Mouse (Mus musculus): ENCODE data around the gene Bcl11b. TPM values are rescaled to one million over a fixed set of nuclear protein-coding genes. Genes with fewer than 3 reads are reported as not detected.

Gene Bcl11b
- polyA plus RNA-seq, 1 experiment from 2014 or later, result 27.0 TPM

GRCm38 (mm10) chr12:107915396-107915795 lies 88.0 kb downstream of the Bcl11b start:
- no peak for ATAC-seq
- Histone ChIP-seq H3K9me3 (peaks cover 17% of the 10 kb centered on the region), H3K27me3 (no peaks in the 10 kb centered on the region), H3K9ac (replicated peaks) (no peak overlapping the region), H3K27ac (no peak overlapping the region), H3K4me2 (replicated peaks) (no peak overlapping the region), H3K4me1 (replicated peaks) (peaks cover under 1% of the 10 kb centered on the region), H3K36me3 (peaks cover 31% of the 10 kb centered on the region), H3K4me3 (replicated peaks) (no peak overlapping the region)
- WGBS, result 98% methylated on average over 32 of the region's 32 CpGs

GRCm38 (mm10) chr12:107908826-107909225 lies 94.6 kb downstream of the Bcl11b start:
- Histone ChIP-seq H3K4me1 (replicated peaks) (0 out of 2 replicates have a peak, but pooled peaks cover 6% of the 10 kb centered on the region), H3K4me3 (replicated peaks) (no peak overlapping the region), H3K27me3 (no peaks in the 10 kb centered on the region), H3K9ac (replicated peaks) (no peak overlapping the region), H3K9me3 (peaks cover 10% of the 10 kb centered on the region), H3K27ac (no peak overlapping the region), H3K36me3 (no peaks in the 10 kb centered on the region), H3K4me2 (replicated peaks) (no peak overlapping the region)
- ATAC-seq, result no peak
- WGBS, result 89% methylated on average over 11 of the region's 11 CpGs

- H3K9ac ChIP-seq (replicated peaks), result no peak overlapping the region
- no peaks in the 10 kb centered on the region for H3K36me3 ChIP-seq
- H3K27ac ChIP-seq, result no peak overlapping the region
- peaks cover 10% of the 10 kb centered on the region for H3K9me3 ChIP-seq
- no peak for ATAC-seq
- no peak overlapping the region for H3K4me2 ChIP-seq (replicated peaks)
- over 99% methylated on average over 3 of the region's 3 CpGs for WGBS
- no peak overlapping the region for H3K4me3 ChIP-seq (replicated peaks)
- no peaks in the 10 kb centered on the region for H3K27me3 ChIP-seq
- H3K4me1 ChIP-seq (replicated peaks), result 0 out of 2 replicates have a peak, but pooled peaks cover 9% of the 10 kb centered on the region
Observed at GRCm38 (mm10) chr12:107905333-107905732, 98.1 kb downstream of the Bcl11b start.

GRCm38 (mm10) chr12:107904457-107904856 lies 98.9 kb downstream of the Bcl11b start:
- WGBS, result 80% methylated on average over 11 of the region's 11 CpGs
- H3K27me3 ChIP-seq, result no peaks in the 10 kb centered on the region
- ATAC-seq, result no peak
- 0 out of 2 replicates have a peak, but pooled peaks cover 9% of the 10 kb centered on the region for H3K4me1 ChIP-seq (replicated peaks)
- H3K4me2 ChIP-seq (replicated peaks), result no peak overlapping the region
- no peak overlapping the region for H3K27ac ChIP-seq
- H3K4me3 ChIP-seq (replicated peaks), result no peak overlapping the region
- H3K36me3 ChIP-seq, result no peaks in the 10 kb centered on the region
- peaks cover 10% of the 10 kb centered on the region for H3K9me3 ChIP-seq
- H3K9ac ChIP-seq (replicated peaks), result no peak overlapping the region

DNA sequence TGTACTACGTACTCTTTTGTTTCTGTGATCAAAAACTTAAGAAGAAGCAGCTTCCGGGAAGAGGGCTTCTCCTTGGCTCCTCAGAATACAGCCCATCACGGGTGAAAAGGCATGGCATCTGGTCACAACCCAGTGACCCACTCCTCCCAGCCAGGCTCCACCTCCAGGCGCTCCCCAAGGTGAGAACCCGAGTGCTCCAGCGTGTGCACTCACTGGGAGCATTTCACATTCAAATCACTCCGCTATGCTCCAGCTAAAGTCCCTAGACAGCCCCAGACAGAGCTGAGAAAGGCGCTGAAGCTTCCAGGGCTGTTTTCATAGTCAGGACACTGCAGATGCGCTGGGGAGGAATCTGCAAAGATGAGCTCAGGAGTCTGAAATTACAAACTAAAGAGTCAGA lies 99.5 kb downstream of the Bcl11b start:
- Histone ChIP-seq H3K9ac (replicated peaks) (no peak overlapping the region), H3K4me1 (replicated peaks) (0 out of 2 replicates have a peak, but pooled peaks cover 9% of the 10 kb centered on the region), H3K9me3 (peaks cover 10% of the 10 kb centered on the region), H3K36me3 (no peaks in the 10 kb centered on the region), H3K4me3 (replicated peaks) (no peak overlapping the region), H3K27ac (no peak overlapping the region), H3K27me3 (no peaks in the 10 kb centered on the region), H3K4me2 (replicated peaks) (no peak overlapping the region)
- ATAC-seq, result no peak
- 32% methylated on average over 9 of the region's 9 CpGs for WGBS

GRCm38 (mm10) chr12:107891449-107891848 lies 112.0 kb downstream of the Bcl11b start:
- Histone ChIP-seq H3K9ac (replicated peaks) (no peak overlapping the region), H3K36me3 (no peaks in the 10 kb centered on the region), H3K4me3 (replicated peaks) (no peak overlapping the region), H3K27me3 (peaks cover 7% of the 10 kb centered on the region; the same call in 1 of the 2 replicates), H3K9me3 (no peaks in the 10 kb centered on the region), H3K4me2 (replicated peaks) (no peak overlapping the region), H3K27ac (no peak overlapping the region), H3K4me1 (replicated peaks) (peaks cover 4% of the 10 kb centered on the region)
- WGBS, result 92% methylated on average over 3 of the region's 3 CpGs
- no peak for ATAC-seq

DNA sequence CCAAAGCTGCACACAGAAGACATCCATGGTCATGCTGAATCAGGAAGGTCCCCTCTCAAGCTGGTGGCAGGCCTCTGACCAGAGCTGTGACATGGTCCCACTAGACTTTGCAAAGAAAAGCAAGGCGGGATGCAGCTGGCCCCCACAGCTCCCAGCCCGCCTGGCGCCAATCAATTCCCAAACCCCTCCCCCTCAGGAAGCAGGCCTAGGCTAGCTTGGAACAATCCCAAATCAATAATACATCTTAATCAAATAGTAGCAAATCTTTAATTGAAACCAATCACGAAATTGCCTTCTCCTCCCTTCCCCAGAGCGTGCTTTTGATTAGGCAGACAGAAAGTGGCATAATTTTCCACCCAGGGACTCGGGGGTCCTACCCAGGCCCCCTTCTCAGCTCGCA lies 113.1 kb downstream of the Bcl11b start:
- Histone ChIP-seq H3K9ac (replicated peaks) (no peak overlapping the region), H3K4me3 (replicated peaks) (no peak overlapping the region), H3K4me1 (replicated peaks) (peaks cover 4% of the 10 kb centered on the region), H3K9me3 (no peaks in the 10 kb centered on the region), H3K27me3 (peaks cover 10% of the 10 kb centered on the region; the same call in 1 of the 2 replicates), H3K4me2 (replicated peaks) (no peak overlapping the region), H3K27ac (no peak overlapping the region), H3K36me3 (no peaks in the 10 kb centered on the region)
- 80% methylated on average over 7 of the region's 7 CpGs for WGBS
- ATAC-seq, result no peak; the same call in 1 of the 2 replicates

DNA sequence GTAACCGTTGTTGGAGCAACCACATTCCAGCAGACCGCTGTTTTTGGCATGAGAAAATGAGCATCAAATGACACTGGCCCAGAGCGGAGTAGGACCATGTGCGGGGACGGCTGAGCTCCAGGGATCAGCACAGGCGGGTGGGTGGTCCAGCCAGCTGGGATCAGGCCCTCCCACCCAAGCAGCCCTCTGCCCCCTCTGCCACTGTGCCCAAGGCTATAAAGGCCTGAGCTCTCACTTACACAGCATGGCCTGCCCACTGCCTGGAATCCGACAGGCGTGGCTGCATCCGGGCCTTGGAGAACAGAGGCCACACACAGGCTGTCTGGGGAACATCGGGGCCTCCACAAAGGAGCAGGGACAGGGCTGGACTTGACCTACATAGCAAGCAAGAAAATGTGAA lies 113.6 kb downstream of the Bcl11b start:
- Histone ChIP-seq H3K4me3 (replicated peaks) (no peak overlapping the region), H3K4me1 (replicated peaks) (peaks cover 4% of the 10 kb centered on the region), H3K9ac (replicated peaks) (no peak overlapping the region), H3K36me3 (no peaks in the 10 kb centered on the region), H3K27ac (no peak overlapping the region), H3K4me2 (replicated peaks) (no peak overlapping the region), H3K9me3 (no peaks in the 10 kb centered on the region), H3K27me3 (peaks cover 10% of the 10 kb centered on the region; the same call in 1 of the 2 replicates)
- 68% methylated on average over 10 of the region's 10 CpGs for WGBS
- ATAC-seq, result no peak

DNA sequence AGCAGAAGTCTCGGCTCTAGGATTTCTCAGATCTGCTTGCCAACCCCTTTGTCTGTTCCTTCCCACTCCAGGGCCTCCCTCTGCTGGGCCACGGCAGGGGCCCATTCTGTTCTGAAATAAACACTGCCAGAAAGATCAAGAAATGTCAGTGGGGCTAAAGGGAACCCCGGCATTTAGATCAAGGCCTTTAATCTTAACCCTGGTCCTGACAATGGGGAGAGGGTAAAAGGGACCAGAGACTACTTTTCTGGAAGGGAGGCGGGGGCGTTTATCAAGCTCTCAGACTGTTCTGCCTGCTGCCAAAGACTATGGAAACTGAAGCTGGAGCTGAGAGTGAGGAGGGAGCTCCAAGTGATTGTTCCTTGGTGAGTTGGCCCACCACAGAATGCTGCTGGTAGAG lies 114.8 kb downstream of the Bcl11b start:
- no peak overlapping the region for H3K4me2 ChIP-seq (replicated peaks)
- H3K9ac ChIP-seq (replicated peaks), result no peak overlapping the region
- no peaks in the 10 kb centered on the region for H3K36me3 ChIP-seq
- no peak overlapping the region for H3K4me3 ChIP-seq (replicated peaks)
- no peak overlapping the region for H3K27ac ChIP-seq
- peaks cover 13% of the 10 kb centered on the region for H3K4me1 ChIP-seq (replicated peaks)
- ATAC-seq, result no peak
- 25% methylated on average over 5 of the region's 5 CpGs for WGBS
- no peaks in the 10 kb centered on the region for H3K9me3 ChIP-seq
- peaks cover 10% of the 10 kb centered on the region; the same call in 1 of the 2 replicates for H3K27me3 ChIP-seq

DNA sequence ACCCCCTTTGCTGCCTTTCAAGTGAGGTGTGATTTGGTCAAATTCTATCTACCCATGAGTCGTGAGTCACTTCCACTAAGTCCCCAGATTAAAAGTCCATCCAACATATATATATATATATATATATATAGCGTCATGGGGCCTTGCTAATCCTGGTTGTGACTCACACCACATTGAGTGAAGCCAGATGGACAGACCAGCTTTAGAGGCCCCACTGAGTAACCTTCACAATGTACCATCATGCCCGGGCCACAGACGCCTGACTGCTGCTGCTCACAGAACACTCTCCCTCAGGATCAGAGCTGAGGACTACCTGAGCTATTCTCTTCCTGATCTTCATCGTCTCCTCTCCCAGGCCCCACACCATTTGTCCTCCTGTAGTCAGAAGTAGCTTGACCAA lies 115.4 kb downstream of the Bcl11b start:
- 81% methylated on average over 5 of the region's 5 CpGs for WGBS
- Histone ChIP-seq H3K36me3 (no peaks in the 10 kb centered on the region), H3K9me3 (no peaks in the 10 kb centered on the region), H3K9ac (replicated peaks) (no peak overlapping the region), H3K27me3 (peaks cover 10% of the 10 kb centered on the region; the same call in 1 of the 2 replicates), H3K4me2 (replicated peaks) (no peak overlapping the region), H3K4me3 (replicated peaks) (no peak overlapping the region), H3K4me1 (replicated peaks) (peaks cover 15% of the 10 kb centered on the region), H3K27ac (no peak overlapping the region)
- no peak for ATAC-seq

DNA sequence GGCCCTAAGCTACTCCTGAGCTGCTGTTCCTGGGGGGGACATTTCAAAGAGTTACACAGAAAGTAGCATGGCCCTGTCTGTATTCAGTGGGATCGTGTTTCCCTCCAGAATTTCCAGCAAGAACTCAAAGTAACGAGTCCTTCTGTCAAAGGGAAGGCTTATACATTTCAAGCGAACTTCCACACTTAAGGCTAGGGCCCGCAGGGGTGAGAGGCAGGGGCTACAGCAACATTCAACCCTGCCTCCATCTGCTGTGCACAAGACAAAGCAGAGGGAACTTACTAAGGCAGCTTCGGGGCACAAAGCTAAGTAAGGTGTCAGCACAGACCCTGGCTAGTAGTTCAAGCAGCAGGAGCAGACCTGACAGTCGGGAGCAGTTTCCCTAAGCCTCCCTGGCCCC lies 115.8 kb downstream of the Bcl11b start:
- Histone ChIP-seq H3K4me2 (replicated peaks) (no peak overlapping the region), H3K27me3 (peaks cover 10% of the 10 kb centered on the region; the same call in 1 of the 2 replicates), H3K9ac (replicated peaks) (no peak overlapping the region), H3K36me3 (no peaks in the 10 kb centered on the region), H3K4me1 (replicated peaks) (peaks cover 15% of the 10 kb centered on the region), H3K9me3 (no peaks in the 10 kb centered on the region), H3K4me3 (replicated peaks) (no peak overlapping the region), H3K27ac (no peak overlapping the region)
- ATAC-seq, result no peak
- 57% methylated on average over 6 of the region's 6 CpGs for WGBS

DNA sequence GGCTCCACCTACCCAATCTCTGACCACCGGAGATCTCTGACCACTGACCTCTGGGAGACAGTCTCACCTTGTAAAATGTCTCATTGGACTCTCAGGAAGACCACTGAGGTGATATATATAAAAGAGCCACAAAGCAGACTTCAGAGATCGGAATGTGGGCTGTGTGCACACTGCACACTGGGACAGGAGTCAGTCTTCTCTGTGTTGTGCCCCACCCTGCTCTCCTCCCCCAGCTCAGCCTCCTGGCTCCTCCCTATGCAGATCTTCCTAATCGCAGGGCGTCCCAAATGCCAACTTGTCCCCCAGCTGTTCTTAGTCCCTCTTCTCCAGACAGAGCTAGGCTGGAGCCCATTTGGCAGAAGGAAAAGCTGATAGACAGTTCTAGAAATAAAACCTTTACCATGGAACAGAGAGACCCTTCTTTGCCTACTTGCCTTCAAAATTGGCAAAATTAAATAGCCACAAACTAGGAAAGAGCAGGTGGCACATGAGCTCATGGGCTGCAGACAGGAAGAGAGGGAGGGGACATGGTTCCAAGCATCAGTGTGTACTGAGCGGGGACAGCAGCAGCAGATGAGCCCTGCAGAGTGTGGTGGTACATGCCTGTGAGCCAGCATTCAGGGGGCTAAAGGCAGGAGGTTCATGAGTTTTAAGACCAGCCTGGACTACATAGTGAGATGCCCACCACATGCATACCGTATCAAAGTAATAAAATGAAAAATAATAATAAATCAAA lies 118.9 kb downstream of the Bcl11b start:
- WGBS, result 60% methylated on average over 6 of the region's 6 CpGs
- Histone ChIP-seq H3K9me3 (no peaks in the 10 kb centered on the region), H3K9ac (replicated peaks) (no peak overlapping the region), H3K4me1 (replicated peaks) (peaks cover 15% of the 10 kb centered on the region; the same call in 1 of the 2 replicates), H3K36me3 (no peaks in the 10 kb centered on the region), H3K4me3 (replicated peaks) (no peak overlapping the region), H3K27ac (no peak overlapping the region), H3K27me3 (peaks cover 10% of the 10 kb centered on the region; the same call in 1 of the 2 replicates), H3K4me2 (replicated peaks) (no peak overlapping the region)
- ATAC-seq, result no peak
